Mouse (Mus musculus): ENCODE data around the gene Mrtfa. TPM values are rescaled to one million over a fixed set of nuclear protein-coding genes. Genes with fewer than 3 reads are reported as not detected.
"Not testable (repeated sequence)": the region's sequence is repeated elsewhere in the genome, so short reads cannot be mapped to it uniquely, and the experiment has no call there.

Mrtfa gene
- polyA plus RNA-seq, 1 experiment from 2014 or later: 39.3 TPM

DNA sequence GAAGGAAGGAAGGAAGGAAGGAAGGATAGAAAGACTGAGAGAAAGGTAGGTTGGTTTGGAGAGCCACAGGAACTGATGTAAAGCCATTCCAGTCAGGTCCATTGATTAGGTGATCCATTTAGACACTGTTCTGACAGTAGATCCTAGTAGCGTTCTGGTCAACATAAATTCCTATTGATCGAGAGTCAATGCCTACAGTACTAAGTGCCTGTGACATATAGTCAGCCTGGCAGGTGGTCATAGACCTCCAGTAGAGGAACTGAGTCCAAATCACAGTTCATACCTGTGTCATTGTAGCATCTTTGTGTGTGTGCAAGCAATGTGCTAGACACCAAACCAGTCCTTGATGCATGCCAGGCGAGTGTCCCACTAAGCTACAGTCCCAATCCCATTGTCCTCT lies 37.7 kb upstream of the Mrtfa start:
- Histone ChIP-seq H3K9ac (replicated peaks; ENCODE audit: low read depth, low read length) (no peak overlapping the region), H3K4me3 (ENCODE audit: low read depth, low read length) (no peak overlapping the region), H3K4me2 (replicated peaks; ENCODE audit: low read depth, low read length) (no peak overlapping the region), H3K27me3 (ENCODE audit: control insufficient read depth, insufficient read depth, low read length) (no peaks in the 10 kb centered on the region), H3K4me1 (ENCODE audit: control insufficient read depth, insufficient read depth, low read length) (no peaks in the 10 kb centered on the region), H3K27ac (ENCODE audit: low read length) (no peak overlapping the region), H3K36me3 (ENCODE audit: control insufficient read depth, insufficient read depth, low read length) (no peaks in the 10 kb centered on the region), H3K9me3 (ENCODE audit: control insufficient read depth, low read depth, low read length) (no peaks in the 10 kb centered on the region)
- WGBS: 96% methylated on average over 3 of the region's 3 CpGs
- no peak for ATAC-seq (ENCODE audit: insufficient number of reproducible peaks, insufficient read depth, low FRiP score, low read depth)

DNA sequence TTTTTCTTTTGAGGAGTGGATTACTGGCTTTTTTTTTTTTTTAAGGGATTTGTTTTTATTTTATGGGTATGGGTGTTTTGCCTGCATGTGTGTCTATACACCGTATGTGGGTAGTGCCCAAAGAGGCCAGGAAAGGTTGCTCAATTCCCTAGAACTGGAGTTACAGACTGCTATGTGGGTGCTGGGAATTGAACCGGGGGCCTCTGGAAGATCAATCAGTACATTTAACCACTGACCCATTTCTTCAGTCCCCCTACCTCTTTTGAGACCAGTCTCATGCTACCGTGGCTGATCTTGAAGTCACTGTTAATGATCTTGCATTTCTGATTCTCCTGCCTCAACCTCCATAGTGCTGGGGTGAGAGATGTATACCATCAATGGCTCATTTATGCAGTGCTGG lies 36.7 kb upstream of the Mrtfa start:
- 86% methylated on average over 3 of the region's 3 CpGs for WGBS
- ATAC-seq (ENCODE audit: insufficient number of reproducible peaks, insufficient read depth, low FRiP score, low read depth): no peak
- H3K27me3 ChIP-seq (ENCODE audit: control insufficient read depth, insufficient read depth, low read length): no peaks in the 10 kb centered on the region
- no peaks in the 10 kb centered on the region for H3K36me3 ChIP-seq (ENCODE audit: control insufficient read depth, insufficient read depth, low read length)
- H3K9me3 ChIP-seq (ENCODE audit: control insufficient read depth, low read depth, low read length): no peaks in the 10 kb centered on the region
- no peak overlapping the region for H3K4me3 ChIP-seq (ENCODE audit: low read depth, low read length)
- no peak overlapping the region for H3K4me2 ChIP-seq (replicated peaks; ENCODE audit: low read depth, low read length)
- H3K4me1 ChIP-seq (ENCODE audit: control insufficient read depth, insufficient read depth, low read length): no peaks in the 10 kb centered on the region
- H3K9ac ChIP-seq (replicated peaks; ENCODE audit: low read depth, low read length): no peak overlapping the region
- no peak overlapping the region for H3K27ac ChIP-seq (ENCODE audit: low read length)

GRCm38 (mm10) chr15:81226796-81227195 lies 36.2 kb upstream of the Mrtfa start:
- Histone ChIP-seq H3K27ac (ENCODE audit: low read length) (no peak overlapping the region), H3K27me3 (ENCODE audit: control insufficient read depth, insufficient read depth, low read length) (no peaks in the 10 kb centered on the region), H3K36me3 (ENCODE audit: control insufficient read depth, insufficient read depth, low read length) (no peaks in the 10 kb centered on the region), H3K4me3 (ENCODE audit: low read depth, low read length) (no peak overlapping the region), H3K4me1 (ENCODE audit: control insufficient read depth, insufficient read depth, low read length) (no peaks in the 10 kb centered on the region), H3K9ac (replicated peaks; ENCODE audit: low read depth, low read length) (no peak overlapping the region), H3K4me2 (replicated peaks; ENCODE audit: low read depth, low read length) (no peak overlapping the region), H3K9me3 (ENCODE audit: control insufficient read depth, low read depth, low read length) (no peaks in the 10 kb centered on the region)
- WGBS: 70% methylated on average over 4 of the region's 4 CpGs
- no peak for ATAC-seq (ENCODE audit: insufficient number of reproducible peaks, insufficient read depth, low FRiP score, low read depth)

DNA sequence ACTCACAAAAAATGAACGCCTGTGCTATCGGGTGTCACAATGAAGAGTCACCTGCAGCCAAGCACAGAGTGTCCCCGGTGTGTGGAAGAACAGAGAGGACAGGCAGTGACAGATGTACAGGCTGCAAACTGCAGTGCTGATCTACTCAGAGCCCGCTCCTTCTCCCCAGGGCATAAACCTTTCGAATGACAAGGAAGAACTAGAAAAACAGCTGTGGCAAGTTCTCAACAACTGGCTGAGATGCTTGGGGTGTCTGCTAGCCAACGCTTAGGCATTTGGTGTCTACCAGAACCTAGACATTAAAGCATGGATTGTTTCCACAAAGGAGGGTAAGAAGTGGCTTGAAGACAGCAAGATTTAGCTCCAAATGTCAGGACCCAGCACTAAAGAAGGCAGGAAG lies 35.2 kb upstream of the Mrtfa start:
- no peak overlapping the region for H3K4me3 ChIP-seq (ENCODE audit: low read depth, low read length)
- H3K27ac ChIP-seq (ENCODE audit: low read length): no peak overlapping the region
- no peaks in the 10 kb centered on the region for H3K36me3 ChIP-seq (ENCODE audit: control insufficient read depth, insufficient read depth, low read length)
- WGBS: 80% methylated on average over 6 of the region's 6 CpGs
- no peak overlapping the region for H3K9ac ChIP-seq (replicated peaks; ENCODE audit: low read depth, low read length)
- H3K4me1 ChIP-seq (ENCODE audit: control insufficient read depth, insufficient read depth, low read length): no peaks in the 10 kb centered on the region
- H3K9me3 ChIP-seq (ENCODE audit: control insufficient read depth, low read depth, low read length): no peaks in the 10 kb centered on the region
- H3K27me3 ChIP-seq (ENCODE audit: control insufficient read depth, insufficient read depth, low read length): no peaks in the 10 kb centered on the region
- ATAC-seq (ENCODE audit: insufficient number of reproducible peaks, insufficient read depth, low FRiP score, low read depth): no peak
- H3K4me2 ChIP-seq (replicated peaks; ENCODE audit: low read depth, low read length): no peak overlapping the region

DNA sequence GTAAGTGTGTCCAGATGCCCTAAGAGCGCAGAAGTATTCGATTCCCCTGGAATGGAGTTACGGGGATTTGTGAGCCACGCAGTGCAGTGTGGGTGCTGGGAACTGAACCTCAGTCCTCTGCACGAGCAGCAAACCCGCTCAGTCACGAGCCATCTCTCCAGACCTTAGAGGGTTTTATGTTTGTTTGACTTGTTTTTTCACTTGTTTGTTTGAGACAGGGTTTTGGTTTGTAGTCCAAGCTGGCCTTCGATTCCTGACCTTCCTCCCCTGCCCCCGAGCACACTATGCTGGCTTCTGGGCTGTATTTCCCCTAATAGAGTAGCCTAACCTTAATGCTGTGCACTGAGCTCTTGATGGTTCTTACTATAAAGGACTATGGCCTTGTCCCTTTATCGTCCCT lies 34.5 kb upstream of the Mrtfa start:
- Histone ChIP-seq H3K36me3 (ENCODE audit: control insufficient read depth, insufficient read depth, low read length) (no peaks in the 10 kb centered on the region), H3K4me1 (ENCODE audit: control insufficient read depth, insufficient read depth, low read length) (no peaks in the 10 kb centered on the region), H3K27me3 (ENCODE audit: control insufficient read depth, insufficient read depth, low read length) (no peaks in the 10 kb centered on the region), H3K9me3 (ENCODE audit: control insufficient read depth, low read depth, low read length) (no peaks in the 10 kb centered on the region), H3K9ac (replicated peaks; ENCODE audit: low read depth, low read length) (no peak overlapping the region), H3K4me2 (replicated peaks; ENCODE audit: low read depth, low read length) (no peak overlapping the region), H3K4me3 (ENCODE audit: low read depth, low read length) (no peak overlapping the region), H3K27ac (ENCODE audit: low read length) (no peak overlapping the region)
- 84% methylated on average over 10 of the region's 10 CpGs for WGBS
- ATAC-seq (ENCODE audit: insufficient number of reproducible peaks, insufficient read depth, low FRiP score, low read depth): no peak

GRCm38 (mm10) chr15:81221446-81221845 lies 30.9 kb upstream of the Mrtfa start:
- H3K9me3 ChIP-seq (ENCODE audit: control insufficient read depth, low read depth, low read length): no peaks in the 10 kb centered on the region
- 57% methylated on average over 6 of the region's 6 CpGs for WGBS
- H3K27me3 ChIP-seq (ENCODE audit: control insufficient read depth, insufficient read depth, low read length): no peaks in the 10 kb centered on the region
- H3K9ac ChIP-seq (replicated peaks; ENCODE audit: low read depth, low read length): no peak overlapping the region
- H3K4me2 ChIP-seq (replicated peaks; ENCODE audit: low read depth, low read length): no peak overlapping the region
- H3K4me1 ChIP-seq (ENCODE audit: control insufficient read depth, insufficient read depth, low read length): no peaks in the 10 kb centered on the region
- no peaks in the 10 kb centered on the region for H3K36me3 ChIP-seq (ENCODE audit: control insufficient read depth, insufficient read depth, low read length)
- no peak overlapping the region for H3K27ac ChIP-seq (ENCODE audit: low read length)
- no peak overlapping the region for H3K4me3 ChIP-seq (ENCODE audit: low read depth, low read length)
- no peak for ATAC-seq (ENCODE audit: insufficient number of reproducible peaks, insufficient read depth, low FRiP score, low read depth)

DNA sequence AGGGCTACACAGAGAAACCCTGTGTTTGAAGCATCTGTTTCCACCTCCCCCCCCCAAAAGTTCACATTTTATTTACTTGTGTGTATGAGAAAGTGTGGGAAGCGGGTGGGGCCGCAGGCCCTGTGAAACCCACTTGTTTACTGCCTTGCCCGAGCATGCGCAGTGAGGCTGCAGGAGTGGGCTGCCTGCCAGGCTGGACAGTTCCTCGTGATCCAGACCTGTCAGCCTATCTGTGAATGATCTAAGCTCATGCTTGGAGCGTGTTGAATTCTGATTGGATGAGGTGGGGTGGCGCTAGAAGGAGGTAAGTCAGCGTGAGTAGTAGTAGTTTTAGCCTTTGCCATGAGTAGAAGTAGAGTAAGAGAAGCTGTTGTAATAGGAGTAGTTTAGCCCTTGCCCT lies 29.5 kb upstream of the Mrtfa start:
- not testable (repeated sequence) for H3K36me3 ChIP-seq (ENCODE audit: control insufficient read depth, insufficient read depth, low read length); ATAC-seq (ENCODE audit: insufficient number of reproducible peaks, insufficient read depth, low FRiP score, low read depth); H3K9ac ChIP-seq (replicated peaks; ENCODE audit: low read depth, low read length); H3K27ac ChIP-seq (ENCODE audit: low read length); H3K27me3 ChIP-seq (ENCODE audit: control insufficient read depth, insufficient read depth, low read length); H3K4me2 ChIP-seq (replicated peaks; ENCODE audit: low read depth, low read length); H3K4me3 ChIP-seq (ENCODE audit: low read depth, low read length); H3K9me3 ChIP-seq (ENCODE audit: control insufficient read depth, low read depth, low read length); H3K4me1 ChIP-seq (ENCODE audit: control insufficient read depth, insufficient read depth, low read length)
- WGBS: 63% methylated on average over 8 of the region's 8 CpGs

DNA sequence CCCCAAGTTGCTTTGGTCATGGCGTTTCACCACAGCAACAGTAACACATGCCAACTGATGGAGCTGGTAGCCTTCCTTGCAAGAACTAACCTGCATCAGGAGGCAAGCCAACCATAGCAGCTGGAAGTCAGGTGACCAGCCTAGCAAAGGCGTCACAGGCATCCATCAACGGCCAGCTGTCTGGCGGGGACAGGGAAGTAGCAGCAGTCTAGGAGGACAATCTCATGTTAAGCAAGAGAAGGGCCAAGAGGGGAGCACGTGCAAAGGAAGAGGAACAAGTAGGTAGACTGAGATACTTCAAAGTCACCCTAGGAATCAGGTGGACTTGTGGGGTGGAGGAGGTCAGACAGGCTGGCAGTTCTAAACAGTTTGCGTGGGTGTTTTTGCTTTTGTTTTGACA lies 28.5 kb upstream of the Mrtfa start:
- Histone ChIP-seq H3K27me3 (ENCODE audit: control insufficient read depth, insufficient read depth, low read length) (no peaks in the 10 kb centered on the region), H3K27ac (ENCODE audit: low read length) (no peak overlapping the region), H3K9ac (replicated peaks; ENCODE audit: low read depth, low read length) (no peak overlapping the region), H3K9me3 (ENCODE audit: control insufficient read depth, low read depth, low read length) (no peaks in the 10 kb centered on the region), H3K4me3 (ENCODE audit: low read depth, low read length) (no peak overlapping the region), H3K4me1 (ENCODE audit: control insufficient read depth, insufficient read depth, low read length) (no peaks in the 10 kb centered on the region), H3K4me2 (replicated peaks; ENCODE audit: low read depth, low read length) (no peak overlapping the region), H3K36me3 (ENCODE audit: control insufficient read depth, insufficient read depth, low read length) (no peaks in the 10 kb centered on the region)
- 67% methylated on average over 6 of the region's 6 CpGs for WGBS
- no peak for ATAC-seq (ENCODE audit: insufficient number of reproducible peaks, insufficient read depth, low FRiP score, low read depth)

DNA sequence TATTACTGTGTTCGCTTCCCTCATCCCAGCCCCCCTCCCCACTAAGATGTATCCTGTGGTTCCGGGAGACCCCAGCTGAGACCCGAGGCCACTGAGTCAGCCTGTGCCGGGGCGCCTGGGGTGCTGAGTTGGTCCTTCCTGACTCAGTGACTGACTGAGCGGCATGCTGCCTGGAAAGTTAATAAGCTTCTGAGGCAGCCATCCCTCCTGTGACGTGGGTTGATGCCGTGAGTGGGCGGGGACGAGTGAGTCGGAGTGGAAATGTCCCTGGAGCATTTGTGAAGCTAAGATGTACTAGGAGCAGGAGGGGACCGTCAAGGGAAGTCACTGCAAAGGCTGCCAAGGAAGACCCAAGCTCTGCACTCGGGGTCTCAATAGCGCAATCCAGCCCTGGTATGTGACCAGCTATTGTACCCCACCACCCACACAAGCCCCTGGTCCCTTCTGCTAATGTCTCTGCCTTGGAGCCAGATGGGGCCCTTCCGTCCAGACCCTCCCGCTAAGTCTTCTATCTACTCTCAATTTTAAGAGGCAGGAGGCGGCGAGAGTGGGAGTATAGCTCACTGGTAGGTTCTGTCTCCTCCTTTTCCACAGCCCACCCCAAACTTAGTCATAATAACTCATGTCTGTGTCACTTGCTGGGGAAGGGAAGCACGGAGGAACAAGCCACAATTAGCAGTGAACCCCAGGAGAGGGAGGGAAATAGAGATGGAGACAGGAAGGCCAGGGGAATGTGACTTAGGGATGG lies 26.5 kb upstream of the Mrtfa start:
- no peak overlapping the region for H3K27ac ChIP-seq (ENCODE audit: low read length)
- H3K27me3 ChIP-seq (ENCODE audit: control insufficient read depth, insufficient read depth, low read length): no peaks in the 10 kb centered on the region
- no peak overlapping the region for H3K9ac ChIP-seq (replicated peaks; ENCODE audit: low read depth, low read length)
- no peaks in the 10 kb centered on the region for H3K4me1 ChIP-seq (ENCODE audit: control insufficient read depth, insufficient read depth, low read length)
- H3K4me3 ChIP-seq (ENCODE audit: low read depth, low read length): no peak overlapping the region
- H3K36me3 ChIP-seq (ENCODE audit: control insufficient read depth, insufficient read depth, low read length): no peaks in the 10 kb centered on the region
- ATAC-seq (ENCODE audit: insufficient number of reproducible peaks, insufficient read depth, low FRiP score, low read depth): no peak
- no peaks in the 10 kb centered on the region for H3K9me3 ChIP-seq (ENCODE audit: control insufficient read depth, low read depth, low read length)
- 80% methylated on average over 19 of the region's 19 CpGs for WGBS
- H3K4me2 ChIP-seq (replicated peaks; ENCODE audit: low read depth, low read length): no peak overlapping the region
